Comparison of ENCODE assay signal across 13 mouse cellular contexts in the genomic region with DNA sequence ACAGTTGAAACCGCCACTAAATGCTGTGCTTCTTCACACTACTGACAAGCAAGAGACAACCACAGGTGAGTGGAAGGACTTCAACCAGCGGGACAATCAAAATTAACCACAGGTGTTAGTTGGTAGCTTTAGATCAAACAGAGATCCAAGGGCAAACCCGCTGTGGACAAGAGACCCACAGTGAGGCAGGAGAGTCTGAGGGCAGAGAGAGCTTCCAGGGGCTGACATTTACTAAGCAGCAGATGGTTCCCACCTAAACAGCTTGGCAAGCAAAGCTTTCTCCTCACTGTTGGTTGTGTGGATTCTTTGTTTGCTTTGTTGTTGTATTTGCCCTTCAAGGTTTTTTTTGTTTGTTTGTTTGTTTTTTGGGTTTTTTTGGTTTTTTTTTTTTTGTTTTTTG.
"Had no signal": no experiment of that assay in that cellular context is flagged by ENCODE, and none has a peak within 500 bp of the region (broad histone marks: within the 10 kb centered on the region; RNA-seq: fewer than 3 reads in every experiment).

No protein-coding gene starts in this region.

- H3K4me2 ChIP-seq: limb, embryonic 13.5 days; liver, embryonic 15.5 days; midbrain, embryonic 13.5 days; neural tube, embryonic 12.5 days had no signal

- H3K9me3 ChIP-seq: limb, embryonic 13.5 days; liver, embryonic 15.5 days; midbrain, embryonic 13.5 days; neural tube, embryonic 12.5 days had no signal

- H3K27me3 ChIP-seq: limb, embryonic 13.5 days; liver, embryonic 15.5 days; midbrain, embryonic 13.5 days; neural tube, embryonic 12.5 days had no signal

- ATAC-seq: lung, postnatal 0 days; midbrain, embryonic 13.5 days had no signal

- H3K9ac ChIP-seq: limb, embryonic 13.5 days; liver, embryonic 15.5 days; midbrain, embryonic 13.5 days; neural tube, embryonic 12.5 days had no signal

- H3K36me3 ChIP-seq: limb, embryonic 13.5 days; liver, embryonic 15.5 days; midbrain, embryonic 13.5 days; neural tube, embryonic 12.5 days had no signal

- H3K27ac ChIP-seq: limb, embryonic 13.5 days; liver, embryonic 15.5 days; midbrain, embryonic 13.5 days; neural tube, embryonic 12.5 days; stomach, postnatal 0 days had no signal

- H3K4me1 ChIP-seq: liver, embryonic 15.5 days; neural tube, embryonic 12.5 days had no signal

- DNase-seq: kidney, postnatal 25 days; layer of hippocampus, adult 9-11 months; layer of hippocampus, postnatal 36 days; lung, adult 2 months; lung, postnatal 36 days; thymus, adult 18-20 months; thymus, postnatal 14 days had no signal

- H3K4me3 ChIP-seq: limb, embryonic 13.5 days; liver, embryonic 15.5 days; midbrain, embryonic 13.5 days; neural tube, embryonic 12.5 days had no signal
